Mouse (Mus musculus): ENCODE measurements around the gene Mtf2.

- TF ChIP-seq POLR2A (IDR thresholded peaks at IDR 0.05; ENCODE audit: control insufficient read depth, extremely low read depth, insufficient read depth, low read length, poor library complexity), result no peak
- TF ChIP-seq CTCF (IDR thresholded peaks at IDR 0.05; ENCODE audit: borderline replicate concordance, control insufficient read depth, extremely low read depth, insufficient read depth, low read length, poor library complexity), result no peak
Measured at GRCm38 (mm10) chr5:108076241-108076640, 10.8 kb downstream of the Mtf2 start.
